Mouse (Mus musculus): ENCODE results near the gene Gin1. TPM values are rescaled to one million over a fixed set of nuclear protein-coding genes. Genes with fewer than 3 reads are reported as not detected.
A peak's percentile ranks its signal among the peaks of the same experiment; 100 is the strongest.
"Not testable (repeated sequence)": the region's sequence is repeated elsewhere in the genome, so short reads cannot be mapped to it uniquely, and the experiment has no call there.

Gene Gin1
- 9.6 and 16.1 TPM in 2 replicates for total RNA-seq (2017)

DNA sequence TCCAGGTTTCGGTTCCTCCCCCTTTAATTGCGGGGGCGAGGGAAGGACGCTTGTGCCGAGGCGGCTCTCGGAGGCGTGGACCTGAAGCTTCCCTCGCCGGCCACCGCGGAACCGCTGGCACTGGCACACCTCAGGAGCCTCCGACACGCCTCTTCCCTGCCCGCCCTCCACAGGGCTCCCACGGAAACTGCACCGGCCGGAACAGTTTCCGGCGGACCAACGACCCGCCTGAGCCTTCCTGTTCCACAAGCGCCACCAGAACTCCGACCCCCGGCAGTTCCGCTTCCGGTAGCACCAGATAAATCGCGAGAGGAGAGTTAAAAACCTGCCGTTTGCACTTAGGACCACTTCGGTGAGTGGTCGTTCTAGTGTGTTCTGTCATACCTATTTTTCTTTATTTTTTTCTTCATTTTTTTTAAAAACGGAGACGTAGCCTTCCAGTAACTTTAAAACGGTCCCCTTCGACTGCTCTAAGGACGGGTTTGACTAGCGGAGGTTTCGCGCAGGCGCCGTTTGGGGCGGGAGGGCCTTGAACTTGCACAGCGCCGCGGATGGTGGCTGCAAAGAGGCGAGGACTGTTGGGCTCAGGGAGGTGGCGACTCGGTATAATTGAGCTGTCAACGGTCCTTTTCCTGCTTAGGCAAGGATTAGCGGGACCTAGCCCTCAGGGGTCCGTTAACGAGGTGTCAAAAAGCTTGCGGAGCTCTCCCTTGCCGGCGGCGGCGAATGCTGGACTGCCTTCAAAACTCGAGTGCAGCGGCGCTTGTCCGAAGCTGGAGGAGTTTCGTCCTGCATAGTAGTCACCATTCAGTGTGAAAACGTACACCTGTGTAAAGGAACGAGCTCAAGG, at the start of gene Gin1, which contains the start of gene Ppip5k2:
Gin1 (plus strand) TSS at position 269 of the 850 bp plus-strand sequence.
Ppip5k2 (minus strand) TSS at position 508 of the 850 bp plus-strand sequence.
- ATAC-seq (ENCODE audit: extremely low read depth, insufficient number of reproducible peaks, low FRiP score, poor library complexity, severe bottlenecking) = peak; percentile 95

DNA sequence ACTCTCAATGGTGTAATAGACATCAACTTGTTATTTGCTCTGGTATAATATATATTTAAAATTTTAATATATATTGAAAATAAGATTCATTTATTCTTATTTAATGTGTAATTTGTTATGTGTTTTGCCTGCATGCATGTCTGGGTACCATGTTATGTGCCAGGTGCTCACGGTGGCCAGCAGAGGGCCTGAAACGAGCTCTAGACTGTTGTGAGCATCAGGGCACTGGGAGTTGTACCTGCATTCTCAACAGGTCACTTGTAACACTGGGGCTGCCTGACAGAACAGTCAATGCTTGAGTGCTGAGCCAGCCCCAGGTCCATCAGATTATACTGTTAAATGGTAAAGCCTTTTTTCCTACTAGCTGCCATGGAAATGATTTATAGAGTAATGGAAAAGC, 43.2 kb upstream of the Gin1 start:
- ATAC-seq (ENCODE audit: extremely low read depth, insufficient number of reproducible peaks, low FRiP score, poor library complexity, severe bottlenecking) = no peak

DNA sequence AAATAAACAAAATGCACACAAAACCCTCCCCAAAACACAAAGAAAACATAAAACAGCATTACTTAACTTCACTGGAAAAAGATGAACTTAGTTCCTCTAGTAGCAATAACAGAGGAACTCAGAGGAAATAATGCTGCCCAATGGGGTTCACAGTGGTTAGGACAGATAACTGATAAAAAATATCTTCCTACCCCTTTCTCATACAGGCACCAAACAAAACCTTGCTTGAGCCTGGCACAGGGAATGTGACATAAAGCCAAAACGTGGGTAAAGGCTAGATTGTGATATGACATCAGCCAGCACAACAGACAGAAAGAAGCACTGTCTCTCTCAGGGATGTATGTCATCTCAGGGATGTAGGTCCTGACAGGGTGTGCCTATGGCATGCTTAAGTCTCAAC, 40.6 kb upstream of the Gin1 start:
- ATAC-seq (ENCODE audit: extremely low read depth, insufficient number of reproducible peaks, low FRiP score, poor library complexity, severe bottlenecking) = no peak

DNA sequence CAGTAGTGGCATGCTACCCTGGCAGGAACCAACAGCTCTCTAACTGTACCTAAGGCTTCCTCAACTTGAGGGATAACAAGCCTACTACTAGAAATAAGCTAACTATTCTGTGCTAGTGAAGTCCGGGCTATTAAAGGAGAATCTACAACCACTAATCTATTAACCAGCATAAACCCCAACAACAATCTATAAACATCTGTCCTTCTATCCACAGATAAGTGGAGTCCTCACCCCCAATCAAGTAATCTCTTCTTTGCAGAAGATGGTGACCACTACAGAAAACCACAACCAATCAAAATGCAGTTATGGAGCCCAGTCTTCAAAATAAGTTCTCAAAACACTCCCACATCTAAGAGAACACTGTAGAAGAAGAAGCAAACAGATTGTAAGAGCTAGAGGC, 26.9 kb upstream of the Gin1 start:
- ATAC-seq (ENCODE audit: extremely low read depth, insufficient number of reproducible peaks, low FRiP score, poor library complexity, severe bottlenecking) = no peak

DNA sequence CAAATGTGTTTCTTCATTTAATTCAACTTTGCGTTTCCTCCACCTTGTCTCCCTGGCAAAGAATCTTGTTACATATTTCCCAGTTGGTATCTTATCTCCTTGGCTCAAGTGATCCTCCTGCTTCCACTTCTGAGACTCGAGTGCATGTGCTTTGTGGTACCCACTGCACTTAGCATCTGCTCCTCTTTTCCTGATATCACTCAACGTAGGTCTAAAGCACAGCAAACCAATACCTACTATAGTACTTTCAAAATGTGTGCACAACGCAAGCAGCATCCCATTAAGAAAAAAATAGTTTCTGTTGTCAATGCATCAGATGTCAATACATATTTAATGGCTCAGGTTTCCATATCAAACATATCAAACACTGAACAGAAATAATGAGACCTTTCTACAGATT, 24.3 kb upstream of the Gin1 start:
- no peak for ATAC-seq (ENCODE audit: extremely low read depth, insufficient number of reproducible peaks, low FRiP score, poor library complexity, severe bottlenecking)

DNA sequence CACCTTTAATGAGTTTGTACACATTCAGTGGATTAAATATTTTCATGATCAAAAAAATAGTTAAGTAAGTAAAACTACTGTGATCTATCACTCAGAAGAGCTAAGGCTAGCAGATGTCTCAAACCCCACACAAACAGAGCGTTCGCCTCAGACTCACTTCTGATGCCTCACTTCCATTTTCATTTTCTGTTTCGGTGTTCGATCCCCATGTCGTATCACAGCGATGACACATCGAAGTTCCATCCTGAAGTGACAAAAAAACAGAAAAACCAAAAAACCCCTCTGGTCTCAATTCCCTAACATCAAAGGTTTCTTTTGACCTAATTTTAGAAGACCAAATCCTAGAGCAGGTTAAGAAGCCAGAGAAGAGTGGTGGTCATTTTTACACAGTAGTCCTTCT, 23.7 kb upstream of the Gin1 start:
- no peak for ATAC-seq (ENCODE audit: extremely low read depth, insufficient number of reproducible peaks, low FRiP score, poor library complexity, severe bottlenecking)

DNA sequence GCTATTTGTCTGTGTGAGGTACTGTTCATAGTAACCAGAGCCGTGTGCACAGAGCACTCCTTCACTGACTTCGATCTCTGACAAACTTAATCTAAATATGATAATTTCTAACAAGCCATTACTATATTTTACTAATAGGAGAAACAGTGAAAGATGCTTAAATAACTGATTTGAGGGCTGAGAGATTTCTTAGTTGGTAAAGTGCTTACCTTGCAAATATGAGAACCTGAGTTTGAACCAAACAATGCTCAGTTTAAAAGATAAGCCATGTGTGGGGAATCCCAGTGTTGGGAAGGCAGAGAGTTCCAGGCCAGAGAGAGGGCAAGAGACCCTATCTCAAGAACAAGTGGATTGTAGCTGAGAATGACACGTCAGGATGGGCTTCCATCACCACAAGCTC, 21.8 kb upstream of the Gin1 start:
- ATAC-seq (ENCODE audit: extremely low read depth, insufficient number of reproducible peaks, low FRiP score, poor library complexity, severe bottlenecking) = no peak

DNA sequence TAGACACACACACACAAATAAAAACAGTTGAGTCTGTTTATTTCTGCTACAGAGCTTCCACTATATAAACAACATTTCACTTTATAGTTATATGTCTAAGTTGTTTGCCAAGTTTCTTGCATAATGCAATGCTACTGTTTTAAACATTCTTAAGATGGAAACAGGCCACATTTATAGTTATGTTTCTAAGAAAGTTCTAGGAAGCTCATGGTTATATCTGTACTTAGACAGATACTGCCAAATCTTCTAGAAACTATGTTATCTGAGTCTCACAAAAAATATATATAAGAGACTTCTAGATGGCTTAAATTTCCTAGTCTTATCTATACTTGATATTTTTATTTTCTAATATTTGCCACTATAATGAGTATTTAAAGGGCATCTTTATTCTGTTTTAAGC, 16.8 kb upstream of the Gin1 start:
- ATAC-seq (ENCODE audit: extremely low read depth, insufficient number of reproducible peaks, low FRiP score, poor library complexity, severe bottlenecking) = no peak

DNA sequence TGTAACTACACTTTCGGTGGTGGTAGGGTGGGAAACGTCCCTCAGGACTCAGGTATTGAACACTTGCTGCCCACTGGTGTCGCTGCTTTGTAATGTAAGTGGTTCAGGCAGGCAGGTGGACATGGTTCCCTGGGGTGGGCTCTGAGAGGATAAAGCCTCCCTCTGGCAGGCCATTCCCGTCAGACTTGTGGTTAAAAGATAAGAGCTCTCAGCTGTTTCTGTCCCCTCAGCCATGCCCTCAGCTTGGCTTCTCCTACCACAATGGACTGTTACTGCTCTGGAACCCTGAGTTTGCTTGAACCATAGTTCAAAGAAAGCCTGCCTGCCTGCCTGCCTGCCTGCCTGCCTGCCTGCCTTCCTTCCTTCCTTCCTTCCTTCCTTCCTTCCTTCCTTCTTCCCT, 15.6 kb upstream of the Gin1 start:
- ATAC-seq (ENCODE audit: extremely low read depth, insufficient number of reproducible peaks, low FRiP score, poor library complexity, severe bottlenecking) = no peak

DNA sequence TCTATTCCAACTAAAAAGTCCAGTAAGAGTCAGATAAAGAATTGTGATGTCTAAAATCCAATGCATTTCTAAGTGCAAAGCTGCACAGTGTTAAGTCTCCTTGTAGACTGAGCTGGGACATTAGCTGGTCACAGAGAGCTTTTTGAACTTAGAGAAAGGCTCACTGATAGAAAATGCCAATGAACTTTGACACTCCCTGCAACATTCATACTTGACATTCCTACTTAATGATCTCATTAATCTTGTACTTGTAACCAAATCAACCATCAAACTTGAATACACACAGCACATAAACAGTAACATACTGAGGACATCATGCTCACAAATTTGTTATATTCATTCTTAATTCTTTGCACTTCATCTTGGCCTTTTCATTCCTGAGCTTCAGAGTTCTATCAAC, 10.1 kb upstream of the Gin1 start:
- no peak for ATAC-seq (ENCODE audit: extremely low read depth, insufficient number of reproducible peaks, low FRiP score, poor library complexity, severe bottlenecking)

DNA sequence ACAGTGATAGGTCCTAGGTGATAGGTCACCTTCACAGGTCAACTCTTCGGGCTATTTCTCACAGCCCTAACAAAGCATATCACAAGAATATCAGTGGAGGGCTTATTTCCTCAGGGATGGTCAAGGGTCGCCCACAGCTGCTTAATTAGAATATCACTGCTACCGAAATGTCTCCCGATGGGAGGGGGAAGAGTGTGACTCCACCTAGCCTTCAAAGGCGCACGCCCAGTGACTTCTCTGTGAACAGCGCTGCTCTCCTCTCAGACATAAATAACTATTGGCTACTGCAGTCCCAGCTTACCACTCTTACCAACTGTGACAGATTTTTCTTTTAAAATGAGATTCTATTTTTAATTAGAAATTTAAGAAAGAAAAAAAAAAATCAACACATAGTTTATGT, 9.4 kb upstream of the Gin1 start:
- no peak for ATAC-seq (ENCODE audit: extremely low read depth, insufficient number of reproducible peaks, low FRiP score, poor library complexity, severe bottlenecking)

DNA sequence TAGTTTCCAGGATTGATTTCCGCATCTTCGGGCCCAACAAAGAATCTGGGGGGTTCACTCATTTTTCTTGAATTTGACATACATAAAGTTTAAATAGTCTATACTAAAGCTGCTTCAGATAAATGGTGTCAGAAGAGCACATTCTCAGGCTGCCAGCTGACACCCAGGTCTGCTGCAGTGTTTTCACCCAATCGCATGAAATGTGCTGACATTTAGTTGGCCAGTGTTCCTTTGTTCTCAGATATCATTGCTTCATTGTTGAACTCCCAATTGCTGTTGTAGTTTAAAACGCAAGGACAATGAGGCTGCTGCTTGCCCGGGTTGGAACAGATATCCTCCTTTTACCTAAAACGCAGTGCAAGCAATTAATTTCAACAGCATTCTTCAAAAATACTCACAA, 8.5 kb upstream of the Gin1 start:
- no peak for ATAC-seq (ENCODE audit: extremely low read depth, insufficient number of reproducible peaks, low FRiP score, poor library complexity, severe bottlenecking)

DNA sequence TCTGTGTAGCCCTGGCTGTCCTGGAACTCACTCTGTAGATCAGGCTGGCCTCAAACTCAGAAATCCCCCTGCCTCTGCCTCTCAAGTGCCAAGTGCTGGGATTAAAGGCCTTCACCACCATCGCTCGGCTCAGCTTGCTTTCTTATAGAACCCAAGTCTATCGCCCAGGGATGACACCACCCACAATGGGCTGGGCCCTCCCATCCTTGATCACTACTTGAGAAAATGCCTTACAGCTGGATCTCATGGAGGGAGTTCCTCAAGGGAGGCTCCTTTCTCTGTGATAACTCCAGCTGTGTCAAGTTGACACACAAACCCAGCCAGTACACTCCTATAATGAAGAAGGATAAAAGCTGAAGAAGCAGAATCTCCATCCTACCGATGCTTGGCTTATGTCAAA, 4.3 kb upstream of the Gin1 start:
- ATAC-seq (ENCODE audit: extremely low read depth, insufficient number of reproducible peaks, low FRiP score, poor library complexity, severe bottlenecking) = not testable (repeated sequence)

DNA sequence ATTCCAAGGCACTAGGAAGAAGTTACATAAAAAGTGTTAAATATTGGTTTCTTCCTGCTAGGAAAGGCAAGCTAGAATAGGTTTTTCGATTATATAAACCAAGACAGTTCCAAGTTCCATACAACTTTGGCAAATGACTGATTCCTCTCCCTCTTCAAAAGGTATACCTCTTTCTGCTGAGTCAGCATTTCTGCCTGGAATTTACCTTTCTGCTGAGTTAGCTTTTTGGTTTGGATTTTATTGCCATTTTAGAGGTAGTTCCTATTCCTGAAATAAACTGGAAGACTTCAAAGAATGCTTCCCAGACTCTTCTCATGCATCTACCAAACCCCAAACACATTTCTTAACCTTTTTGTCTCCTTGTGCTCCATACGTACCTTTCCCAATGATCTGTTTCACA, 1.9 kb upstream of the Gin1 start:
- ATAC-seq (ENCODE audit: extremely low read depth, insufficient number of reproducible peaks, low FRiP score, poor library complexity, severe bottlenecking) = no peak

DNA sequence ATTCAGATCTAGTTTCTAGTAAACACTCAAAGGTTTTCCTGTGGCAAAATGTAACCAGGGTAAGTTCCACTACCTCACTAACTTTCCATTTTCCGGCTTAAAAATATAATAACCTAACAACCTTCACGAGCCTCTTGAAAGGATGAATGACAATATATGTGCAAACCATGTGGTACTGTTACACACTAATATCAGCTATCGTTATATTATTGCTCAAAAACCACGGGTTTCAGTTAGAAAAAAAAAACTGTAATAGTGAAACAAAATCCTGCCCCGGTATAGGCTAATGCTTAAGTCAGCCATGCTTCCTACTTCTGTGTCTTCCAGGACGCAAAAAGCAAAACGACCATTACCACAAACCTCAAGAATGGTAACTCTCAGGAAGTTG, 1.1 kb upstream of the Gin1 start:
- ATAC-seq (ENCODE audit: extremely low read depth, insufficient number of reproducible peaks, low FRiP score, poor library complexity, severe bottlenecking) = no peak

DNA sequence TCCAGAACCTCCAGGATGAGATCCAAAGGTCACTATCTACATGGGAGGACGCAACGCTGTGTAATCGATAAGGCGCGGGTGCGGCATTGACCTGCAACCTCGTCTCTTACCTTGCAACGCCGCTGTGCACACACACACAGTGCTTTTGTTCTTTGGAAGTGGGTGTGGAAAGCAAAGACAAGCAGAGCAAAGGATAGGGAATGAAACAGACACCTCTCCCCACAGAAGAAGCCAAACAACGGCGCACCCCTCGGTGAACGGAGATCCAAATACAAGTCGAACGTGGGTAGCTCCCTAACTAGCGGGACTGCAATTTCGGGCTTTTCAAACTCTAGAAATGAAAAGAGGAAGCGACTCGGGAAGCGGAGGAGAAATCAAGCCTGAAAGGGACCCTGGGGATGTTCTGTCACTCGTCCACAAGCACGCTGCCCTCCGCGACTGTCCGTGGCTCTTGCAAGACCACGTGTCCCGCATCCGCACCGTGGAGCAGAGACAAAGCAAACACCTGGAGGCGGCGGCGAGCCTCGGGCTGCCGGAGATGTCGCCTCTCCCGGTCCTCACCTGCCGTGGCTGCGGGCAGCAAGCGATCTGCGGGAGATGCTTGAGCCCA, 573 bp upstream of the Gin1 start:
- ATAC-seq (ENCODE audit: extremely low read depth, insufficient number of reproducible peaks, low FRiP score, poor library complexity, severe bottlenecking) = peak; percentile 10; the same call in 1 of the 2 replicates

DNA sequence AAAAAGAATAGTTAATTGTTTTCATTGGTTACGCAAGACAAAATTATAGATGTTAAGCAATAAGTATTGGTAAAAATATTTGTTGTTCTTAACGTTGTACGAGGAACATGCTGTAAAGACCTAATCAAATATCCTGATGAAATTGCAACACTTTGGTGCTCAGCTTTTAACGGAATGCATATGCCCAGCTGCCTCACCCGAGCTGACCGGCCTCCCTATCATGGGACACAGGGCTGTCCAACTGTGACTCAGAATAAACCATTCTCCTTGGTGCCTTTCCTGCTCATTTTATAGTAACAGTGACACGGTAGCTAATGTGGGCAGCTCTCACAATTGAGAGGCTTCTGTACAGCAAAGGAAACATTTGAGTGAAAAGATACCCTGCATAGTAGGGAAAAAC, 1.1 kb downstream of the Gin1 start:
- no peak for ATAC-seq (ENCODE audit: extremely low read depth, insufficient number of reproducible peaks, low FRiP score, poor library complexity, severe bottlenecking)

DNA sequence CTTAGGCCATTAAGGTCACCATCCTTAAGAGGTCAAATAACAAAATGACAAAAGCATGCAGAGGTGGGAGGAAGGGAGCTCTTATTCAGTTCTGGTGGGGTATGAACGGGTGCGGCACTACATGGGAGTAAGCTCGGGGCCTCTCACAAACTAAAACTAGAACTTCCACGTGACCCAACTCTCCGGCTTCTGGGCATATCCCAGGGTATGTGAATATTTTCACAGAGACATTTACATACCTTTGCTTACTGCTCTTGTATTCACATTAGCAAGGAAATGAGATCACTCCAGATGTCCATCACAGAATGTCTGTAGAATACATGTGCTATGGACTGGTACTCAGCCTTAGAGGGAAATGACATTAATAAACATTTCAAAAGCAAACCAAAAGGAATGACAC, 1.8 kb downstream of the Gin1 start:
- no peak for ATAC-seq (ENCODE audit: extremely low read depth, insufficient number of reproducible peaks, low FRiP score, poor library complexity, severe bottlenecking)

DNA sequence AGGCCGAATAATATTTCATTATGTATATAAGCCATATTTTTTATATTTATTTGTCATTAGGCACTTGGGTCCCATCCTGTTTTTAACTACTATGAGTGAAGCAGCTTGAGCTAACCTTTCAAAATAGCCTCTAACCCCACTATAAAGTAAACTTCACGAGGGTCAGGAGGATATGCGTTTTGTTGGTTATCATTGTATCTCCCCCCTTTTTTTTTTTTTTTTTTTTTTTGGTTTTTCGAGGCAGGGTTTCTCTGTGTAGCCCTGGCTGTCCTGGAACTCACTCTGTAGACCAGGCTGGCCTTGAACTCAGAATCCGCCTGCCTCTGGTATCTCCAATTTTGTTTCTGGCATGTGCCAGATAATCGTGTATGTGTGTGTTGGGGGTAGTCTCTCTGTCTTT, 3.4 kb downstream of the Gin1 start:
- ATAC-seq (ENCODE audit: extremely low read depth, insufficient number of reproducible peaks, low FRiP score, poor library complexity, severe bottlenecking) = no peak

DNA sequence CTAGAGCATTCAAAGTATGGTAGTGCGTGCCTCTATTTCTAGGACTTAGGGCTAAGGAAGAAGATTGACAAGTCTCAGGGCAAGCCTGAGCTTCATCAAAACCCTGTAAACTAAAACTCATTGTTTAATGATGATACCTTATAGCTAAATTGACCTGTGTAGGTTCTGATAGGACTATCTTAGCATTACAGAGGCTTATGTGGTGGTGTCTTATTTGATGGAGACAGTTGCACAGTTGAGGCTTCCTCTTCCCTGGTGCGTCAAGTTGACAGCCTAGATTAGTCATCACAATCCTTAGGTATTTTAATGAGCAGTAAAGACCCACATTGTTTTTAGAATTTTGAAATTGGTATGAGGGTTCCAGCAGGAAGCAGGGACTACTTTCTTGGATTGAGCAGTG, 4.0 kb downstream of the Gin1 start:
- no peak for ATAC-seq (ENCODE audit: extremely low read depth, insufficient number of reproducible peaks, low FRiP score, poor library complexity, severe bottlenecking)

DNA sequence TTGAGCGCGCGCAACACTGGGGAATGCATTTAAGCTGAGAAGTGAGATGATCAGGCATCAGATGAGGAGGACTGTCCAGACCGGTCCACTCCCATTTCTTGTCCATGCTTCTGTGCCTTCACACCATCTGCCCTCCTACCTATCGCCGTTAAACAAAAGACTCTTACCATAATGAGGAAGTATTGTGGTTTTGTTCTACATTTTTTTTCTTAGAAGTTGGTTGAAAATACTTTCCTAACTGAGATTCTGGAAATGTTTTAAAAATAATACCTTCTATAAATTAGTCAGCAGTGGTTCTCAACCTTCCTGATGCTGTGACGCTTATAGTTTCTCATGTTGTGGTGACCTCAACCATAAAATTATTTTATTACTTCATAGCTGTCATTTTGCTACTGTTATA, 11.7 kb downstream of the Gin1 start:
- ATAC-seq (ENCODE audit: extremely low read depth, insufficient number of reproducible peaks, low FRiP score, poor library complexity, severe bottlenecking) = no peak

Data from neutrophil, adult 5-6 weeks (primary cell).